Mouse (Mus musculus) lung, embryonic 14.5 days (tissue): ENCODE results near the gene Cox7a2. TPM values are rescaled to one million over a fixed set of nuclear protein-coding genes. Genes with fewer than 3 reads are reported as not detected.

Source experiments
- ATAC-seq: fragments of 200-750 bp; cut with Nextera tagmentation; 2 replicates; pipeline ENCODE4 v1.8.0; 2017; ENCODE audit warnings: mild to moderate bottlenecking, moderate TSS enrichment, moderate library complexity; ENCODE audit not compliant: insufficient read depth
- DNase-seq: peaks from one replicate; pipeline ENCODE4 v3.0.0-alpha.2; 2015
- H3K27ac ChIP-seq: fragments of 300-500 bp; sonication (generic); 2 replicates; pipeline ENCODE4 v1.5.1; 2014; ENCODE audit warnings: low read depth, mild to moderate bottlenecking, moderate library complexity
- H3K27me3 ChIP-seq: fragments of 300-500 bp; sonication (generic); 2 replicates; pipeline ENCODE4 v1.6.1; 2014; ENCODE audit warnings: low read length, control low read depth; ENCODE audit not compliant: insufficient read depth
- H3K36me3 ChIP-seq: fragments of 300-500 bp; sonication (generic); 2 replicates; pipeline ENCODE4 v1.6.1; 2014; ENCODE audit warnings: control low read depth; ENCODE audit not compliant: insufficient read depth
- H3K4me1 ChIP-seq: fragments of 300-500 bp; sonication (generic); 2 replicates; pipeline ENCODE4 v1.6.1; 2014; ENCODE audit warnings: antibody characterized with exemption, control low read depth; ENCODE audit not compliant: insufficient read depth
- H3K4me2 ChIP-seq: fragments of 300-500 bp; sonication (generic); 2 replicates; pipeline ENCODE4 v1.6.1; 2014; ENCODE audit warnings: mild to moderate bottlenecking
- H3K4me3 ChIP-seq: fragments of 300-500 bp; sonication (generic); 2 replicates; pipeline ENCODE4 v1.5.1; 2014; ENCODE audit warnings: low read depth, low read length
- H3K9ac ChIP-seq: fragments of 300-500 bp; sonication (generic); 2 replicates; pipeline ENCODE4 v1.6.1; 2014
- H3K9me3 ChIP-seq: fragments of 300-500 bp; sonication (generic); 2 replicates; pipeline ENCODE4 v1.6.1; 2016; ENCODE audit warnings: low read depth, low read length, control low read depth
- CTCF ChIP-seq: IDR thresholded peaks from 2 replicates; pipeline ENCODE4 v1.5.1; 2016; ENCODE audit warnings: antibody characterized with exemption, low read depth
- WGBS: fragments of 180-500 bp; shearing (Covaris S2); extraction: QIAGEN DNeasy Blood & Tissue Kit; methylation state at CpG from one replicate; pipeline ENCODE4 v1.1.7; 2014; 5-methylcytosine and 5-hydroxymethylcytosine counted together
- polyA plus RNA-seq: library from polyadenylated mRNA; unstranded; fragments of >200 nt; fragmentation: Nextera tagmentation; extraction: Ambion mirVana; gene quantifications from 2 replicates; pipeline ENCODE4 v1.2.1, GENCODE M21; 2014

Gene Cox7a2
- polyA plus RNA-seq, 1 experiment from 2014 or later, result 650 TPM

DNA sequence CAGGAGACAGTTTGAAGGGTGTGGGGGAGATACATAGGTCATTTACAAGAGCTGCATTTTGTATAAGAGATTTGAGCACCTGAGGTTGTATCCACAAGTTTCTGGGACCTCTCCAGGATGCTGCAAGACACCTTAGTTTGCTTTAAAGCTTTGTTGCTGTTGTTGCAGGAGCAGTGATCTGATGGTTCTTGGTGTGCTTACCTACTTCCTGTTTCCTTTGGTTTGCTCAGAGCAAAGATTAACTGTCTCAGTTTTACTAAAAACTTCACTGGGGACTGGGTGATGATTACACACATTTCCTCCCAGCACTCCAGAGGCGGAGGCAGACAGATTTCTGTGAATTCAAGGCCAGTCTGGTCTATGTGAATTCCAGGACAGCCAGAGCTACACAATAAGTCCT is 35.4 kb upstream of the Cox7a2 start:
- ATAC-seq (no peak), DNase-seq (no peak)
- Histone ChIP-seq H3K9me3 (no peaks in the 10 kb centered on the region), H3K9ac (no peak overlapping the region), H3K4me1 (peaks cover 5% of the 10 kb centered on the region; the same call in 1 of the 2 replicates), H3K4me2 (no peak overlapping the region), H3K4me3 (no peak overlapping the region), H3K27ac (no peak overlapping the region), H3K27me3 (no peaks in the 10 kb centered on the region), H3K36me3 (no peaks in the 10 kb centered on the region)
- 67% methylated on average over 1 of the region's 1 CpGs for WGBS
- TF ChIP-seq CTCF, result no peak

DNA sequence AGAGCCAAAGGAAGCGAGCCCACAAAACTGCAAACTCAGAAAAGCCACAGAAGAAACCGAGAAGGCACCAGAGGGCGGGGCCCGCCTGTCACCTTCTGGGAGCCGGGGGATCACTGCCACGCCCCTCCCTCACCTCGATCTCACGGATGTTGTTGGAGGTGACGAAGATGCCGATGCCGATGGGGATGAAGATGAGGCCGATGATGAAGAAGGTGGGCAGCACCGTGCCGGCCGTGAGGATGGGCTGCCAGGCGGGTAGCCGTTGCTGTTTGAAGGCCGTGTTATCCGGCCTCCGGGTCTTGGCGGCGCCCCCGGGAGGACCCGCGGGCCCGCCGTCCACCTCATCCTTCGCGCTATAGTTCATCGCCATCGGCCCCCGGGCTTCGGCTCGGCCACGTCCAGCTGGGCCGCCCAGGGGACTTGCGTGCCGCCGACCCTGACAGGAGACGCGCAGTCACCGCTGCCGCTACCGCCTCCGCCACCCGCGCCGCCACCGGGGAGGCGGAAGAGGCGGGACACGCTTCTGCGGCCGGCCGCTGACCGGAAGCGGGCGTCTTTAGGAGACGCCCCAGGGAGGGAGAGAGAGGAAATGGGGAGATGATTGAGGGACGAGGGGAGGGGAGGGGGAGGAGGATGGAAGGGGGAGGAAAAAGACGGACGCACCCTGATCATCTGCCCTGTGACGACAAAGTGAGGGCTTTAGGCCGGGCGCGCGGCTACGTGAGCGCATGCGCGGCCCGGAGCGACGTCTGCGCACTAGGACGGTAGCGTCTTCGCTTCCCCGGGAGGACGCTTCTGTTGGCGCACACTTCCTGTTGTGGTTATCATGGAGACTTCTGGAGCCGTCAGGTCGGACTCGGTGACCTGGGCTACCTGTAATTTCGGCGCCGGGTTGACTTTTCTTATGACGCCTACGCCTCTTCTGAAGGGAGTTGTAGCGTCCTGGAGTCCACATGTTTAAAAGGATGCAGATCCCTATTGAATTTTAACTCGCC is 33.5 kb upstream of the Cox7a2 start, which contains the start of gene Tmem30a:
Gene Tmem30a, minus strand, starts transcription at position 667 of the 995 bp plus-strand sequence.
- ATAC-seq, result peak; percentile 99
- Histone ChIP-seq H3K9ac (peak within 1 kb of the TSS; percentile 88), H3K27ac (peak within 1 kb of the TSS; percentile 90), H3K4me3 (peak within 1 kb of the TSS; percentile 93), H3K9me3 (no peaks in the 10 kb centered on the region), H3K27me3 (no peaks in the 10 kb centered on the region), H3K4me1 (peaks cover 5% of the 10 kb centered on the region; the same call in 1 of the 2 replicates), H3K36me3 (no peaks in the 10 kb centered on the region), H3K4me2 (peak within 1 kb of the TSS; percentile 66)
- WGBS, result under 1% methylated on average over 81 of the region's 91 CpGs
- TF ChIP-seq CTCF, result no peak
- DNase-seq, result peak; percentile 99

DNA sequence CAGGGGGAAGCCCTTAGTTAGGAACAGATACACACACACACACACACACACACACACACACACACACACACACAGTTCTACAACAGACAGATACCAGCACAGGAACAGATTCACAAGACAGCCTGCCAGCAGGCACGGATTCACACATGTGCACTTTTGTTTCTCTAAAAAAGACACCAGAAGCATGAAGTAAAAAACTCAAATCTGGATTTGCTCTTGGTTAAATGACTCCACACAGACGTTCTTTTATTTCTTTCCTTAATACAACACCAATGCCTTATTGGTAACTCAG is 26.1 kb upstream of the Cox7a2 start:
- Histone ChIP-seq H3K9me3 (no peaks in the 10 kb centered on the region), H3K9ac (no peak overlapping the region), H3K27me3 (no peaks in the 10 kb centered on the region), H3K4me3 (no peak overlapping the region), H3K4me1 (no peaks in the 10 kb centered on the region), H3K4me2 (no peak overlapping the region), H3K36me3 (no peaks in the 10 kb centered on the region), H3K27ac (no peak overlapping the region)
- WGBS, result 73% methylated on average over 2 of the region's 2 CpGs
- DNase-seq (no peak), ATAC-seq (no peak)
- TF ChIP-seq CTCF, result no peak

DNA sequence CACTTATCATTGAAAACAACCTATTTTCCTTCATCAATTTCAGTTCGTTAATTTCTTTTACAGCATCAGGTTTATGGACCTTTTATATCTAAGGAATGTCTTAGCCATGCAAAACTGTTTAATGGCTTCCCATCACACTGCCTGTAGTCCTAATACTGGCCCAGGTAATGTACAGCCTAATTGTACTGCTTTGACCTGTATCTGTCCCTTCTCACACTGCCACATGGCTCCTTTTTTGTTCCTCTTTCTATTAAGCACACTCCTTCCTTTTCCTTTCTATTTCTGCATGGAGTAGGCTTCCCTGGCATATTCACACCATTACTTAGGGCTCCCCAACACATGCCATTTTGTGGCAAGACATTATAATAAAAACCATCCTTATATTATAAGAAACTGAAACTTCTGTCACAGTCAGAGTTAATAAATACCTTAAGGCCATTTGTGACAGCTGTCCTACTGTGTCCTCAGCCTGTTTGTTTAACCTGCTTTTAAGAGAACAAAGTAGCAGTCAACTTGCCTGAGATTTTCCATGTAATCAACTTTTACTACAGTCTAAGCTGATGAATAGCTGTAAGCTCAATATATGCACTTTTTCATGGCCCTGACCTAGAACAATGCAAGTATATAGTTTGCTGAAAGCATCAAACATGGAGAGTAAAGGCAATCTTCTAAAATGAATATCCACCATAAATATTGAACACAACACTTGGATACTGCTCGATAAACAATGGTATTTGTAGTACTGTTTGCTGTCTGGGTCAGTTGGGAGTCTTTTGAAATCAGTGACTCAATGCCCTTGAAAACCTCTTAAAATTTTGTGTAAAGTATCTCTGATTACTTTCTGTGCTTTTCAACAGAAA is 25.5 kb upstream of the Cox7a2 start:
- TF ChIP-seq CTCF, result no peak
- Histone ChIP-seq H3K4me3 (no peak overlapping the region), H3K4me1 (no peaks in the 10 kb centered on the region), H3K9ac (no peak overlapping the region), H3K36me3 (no peaks in the 10 kb centered on the region), H3K9me3 (no peaks in the 10 kb centered on the region), H3K27ac (no peak overlapping the region), H3K27me3 (no peaks in the 10 kb centered on the region), H3K4me2 (no peak overlapping the region)
- no peak for DNase-seq
- WGBS, result 86% methylated on average over 2 of the region's 2 CpGs
- ATAC-seq, result no peak

DNA sequence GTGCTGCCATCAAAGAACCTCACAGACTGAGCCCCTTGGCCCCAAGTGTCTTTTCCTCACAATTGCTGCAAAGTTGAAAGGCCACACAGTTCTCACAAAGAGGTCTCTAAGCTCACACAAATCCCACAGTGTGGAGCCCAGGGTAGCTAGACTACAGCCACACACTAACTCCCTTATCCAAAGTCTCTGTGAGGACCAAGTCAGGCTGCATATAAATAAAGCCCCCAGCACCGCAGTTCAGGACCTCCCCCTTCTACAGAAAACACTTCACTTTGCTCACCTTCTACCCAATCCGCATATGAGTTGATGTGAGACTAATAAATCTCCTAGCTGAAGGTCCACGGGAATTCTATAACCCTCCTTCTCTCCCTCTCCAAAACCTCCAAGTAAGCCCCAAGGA is 24.8 kb upstream of the Cox7a2 start:
- Histone ChIP-seq H3K9me3 (no peaks in the 10 kb centered on the region), H3K9ac (no peak overlapping the region), H3K36me3 (no peaks in the 10 kb centered on the region), H3K4me2 (no peak overlapping the region), H3K4me3 (no peak overlapping the region), H3K27ac (no peak overlapping the region), H3K4me1 (no peaks in the 10 kb centered on the region), H3K27me3 (no peaks in the 10 kb centered on the region)
- TF ChIP-seq CTCF, result no peak
- ATAC-seq, result no peak
- WGBS, result 54% methylated on average over 3 of the region's 3 CpGs
- no peak for DNase-seq

DNA sequence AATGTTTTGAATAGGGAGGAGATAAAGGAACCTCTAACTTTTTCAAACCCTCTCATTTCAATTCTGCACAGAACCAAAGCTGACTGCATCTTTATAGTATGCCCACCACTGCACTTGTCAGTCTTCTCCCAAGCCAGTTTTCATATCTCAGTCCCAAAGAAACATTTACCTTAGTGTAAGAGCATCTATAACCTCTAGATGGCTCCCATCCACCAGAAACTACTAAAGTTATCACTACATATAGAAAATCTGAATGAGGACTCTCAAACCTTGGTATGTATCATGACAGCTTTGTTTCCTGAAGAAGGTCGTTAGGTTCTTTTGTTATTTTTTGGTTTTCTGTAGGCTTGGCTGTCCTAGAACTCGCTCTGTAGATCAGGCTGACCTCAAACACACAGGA is 19.7 kb upstream of the Cox7a2 start:
- no peak overlapping the region for H3K4me3 ChIP-seq
- WGBS, result 65% methylated on average over 2 of the region's 2 CpGs
- no peaks in the 10 kb centered on the region for H3K27me3 ChIP-seq
- no peak for ATAC-seq
- H3K27ac ChIP-seq, result no peak overlapping the region
- H3K9ac ChIP-seq, result no peak overlapping the region
- peak; percentile 55 for DNase-seq
- H3K4me2 ChIP-seq, result no peak overlapping the region
- peak; percentile 39 for TF ChIP-seq CTCF
- no peaks in the 10 kb centered on the region for H3K4me1 ChIP-seq
- H3K36me3 ChIP-seq, result peaks cover 15% of the 10 kb centered on the region
- no peaks in the 10 kb centered on the region for H3K9me3 ChIP-seq
